Mouse (Mus musculus) thymus, adult 2 months (tissue): ENCODE measurements around the gene Whrn. TPM values are rescaled to one million over a fixed set of nuclear protein-coding genes. Genes with fewer than 3 reads are reported as not detected.
A peak's percentile ranks its signal among the peaks of the same experiment; 100 is the strongest.

Experiments
- DNase-seq: peaks from one replicate; pipeline ENCODE4 v3.0.0; 2021
- H3K27ac ChIP-seq: fragments of 200-500 bp; 2 replicates; pipeline ENCODE4 v1.5.1; 2012; ENCODE audit warnings: low read length, control low read depth; ENCODE audit not compliant: control insufficient read depth, insufficient read depth
- H3K27me3 ChIP-seq: fragments of 200-500 bp; 2 replicates; pipeline ENCODE4 v1.6.1; 2012; ENCODE audit warnings: mild to moderate bottlenecking, low read length, moderate library complexity, mixed read lengths; ENCODE audit not compliant: control insufficient read depth, insufficient read depth
- H3K36me3 ChIP-seq: fragments of 200-500 bp; 2 replicates; pipeline ENCODE4 v1.6.1; 2012; ENCODE audit warnings: mild to moderate bottlenecking, low read length, moderate library complexity; ENCODE audit not compliant: control insufficient read depth, insufficient read depth
- H3K4me1 ChIP-seq: fragments of 200-500 bp; replicated peaks from 2 replicates; pipeline ENCODE4 v1.6.1; 2012; ENCODE audit warnings: low read length; ENCODE audit not compliant: control insufficient read depth, insufficient read depth
- H3K4me3 ChIP-seq: fragments of 200-500 bp; 2 replicates; pipeline ENCODE4 v1.5.1; 2012; ENCODE audit warnings: mild to moderate bottlenecking, low read length, control low read depth, moderate library complexity; ENCODE audit not compliant: control insufficient read depth, insufficient read depth
- CTCF ChIP-seq: fragments of 200-500 bp; IDR thresholded peaks from 2 replicates; pipeline ENCODE4 v1.5.1; 2012; ENCODE audit warnings: mild to moderate bottlenecking, control low read depth, low read length, moderate library complexity, borderline replicate concordance; ENCODE audit not compliant: control insufficient read depth, poor library complexity, insufficient read depth; ENCODE audit errors: extremely low read depth
- POLR2A ChIP-seq: fragments of 200-500 bp; IDR thresholded peaks from 2 replicates; pipeline ENCODE4 v1.6.1; 2012; ENCODE audit warnings: mild to moderate bottlenecking, low read length, control low read depth, moderate library complexity; ENCODE audit not compliant: control insufficient read depth, poor library complexity, insufficient read depth; ENCODE audit errors: extremely low read depth
- WGBS: fragments of 180-500 bp; shearing (Covaris S2); methylation state at CpG from one replicate; pipeline ENCODE4 v1.1.7; 2018; 5-methylcytosine and 5-hydroxymethylcytosine counted together
- polyA plus RNA-seq: library from polyadenylated mRNA; depleted of rRNA; stranded (reverse); fragments of >200 nt; gene quantifications from 2 replicates; pipeline ENCODE4 v1.2.3, GENCODE M21; 2012

Gene Whrn
- polyA plus RNA-seq, 1 experiment = 132 TPM

GRCm38 (mm10) chr4:63430357-63430756 is 65.4 kb downstream of the Whrn start:
- no peak overlapping the region for H3K27ac ChIP-seq
- H3K36me3 ChIP-seq = peaks cover 8% of the 10 kb centered on the region; the same call in 1 of the 2 replicates
- 92% methylated on average over 3 of the region's 3 CpGs for WGBS
- H3K27me3 ChIP-seq = no peaks in the 10 kb centered on the region
- H3K4me1 ChIP-seq = no peaks in the 10 kb centered on the region
- no peak overlapping the region for H3K4me3 ChIP-seq
- DNase-seq = no peak
- TF ChIP-seq POLR2A (no peak), CTCF (no peak)

GRCm38 (mm10) chr4:63426308-63426707 is 69.5 kb downstream of the Whrn start:
- Histone ChIP-seq H3K36me3 (peaks cover 2% of the 10 kb centered on the region; the same call in 1 of the 2 replicates), H3K27me3 (no peaks in the 10 kb centered on the region), H3K27ac (no peak overlapping the region), H3K4me3 (no peak overlapping the region), H3K4me1 (no peaks in the 10 kb centered on the region; the same call in 1 of the 2 replicates)
- no peak for DNase-seq
- WGBS = 94% methylated on average over 8 of the region's 8 CpGs
- TF ChIP-seq POLR2A (no peak), CTCF (no peak)

- WGBS = 59% methylated on average over 5 of the region's 5 CpGs
- Histone ChIP-seq H3K27me3 (no peaks in the 10 kb centered on the region), H3K4me1 (no peaks in the 10 kb centered on the region; the same call in 1 of the 2 replicates), H3K36me3 (no peaks in the 10 kb centered on the region), H3K4me3 (no peak overlapping the region), H3K27ac (no peak overlapping the region)
- no peak for DNase-seq
- no peak for TF ChIP-seq POLR2A
These were observed 72.0 kb downstream of the Whrn start for GRCm38 (mm10) chr4:63423811-63424210.

GRCm38 (mm10) chr4:63423231-63423630 is 72.6 kb downstream of the Whrn start:
- H3K4me1 ChIP-seq = no peaks in the 10 kb centered on the region; the same call in 1 of the 2 replicates
- TF ChIP-seq CTCF = no peak
- TF ChIP-seq POLR2A = no peak
- no peak for DNase-seq
- WGBS = 85% methylated on average over 1 of the region's 1 CpGs
- H3K27ac ChIP-seq = no peak overlapping the region
- no peak overlapping the region for H3K4me3 ChIP-seq
- no peaks in the 10 kb centered on the region for H3K27me3 ChIP-seq
- H3K36me3 ChIP-seq = no peaks in the 10 kb centered on the region

- TF ChIP-seq POLR2A (no peak), CTCF (no peak)
- Histone ChIP-seq H3K4me1 (no peaks in the 10 kb centered on the region; the same call in 1 of the 2 replicates), H3K27me3 (no peaks in the 10 kb centered on the region), H3K36me3 (no peaks in the 10 kb centered on the region), H3K27ac (no peak overlapping the region), H3K4me3 (no peak overlapping the region)
- WGBS = 94% methylated on average over 14 of the region's 14 CpGs
- no peak for DNase-seq
These were observed 75.5 kb downstream of the Whrn start for GRCm38 (mm10) chr4:63420143-63420920.

GRCm38 (mm10) chr4:63418270-63418669 is 77.5 kb downstream of the Whrn start:
- no peak overlapping the region for H3K27ac ChIP-seq
- no peak for TF ChIP-seq POLR2A
- no peaks in the 10 kb centered on the region for H3K36me3 ChIP-seq
- H3K4me1 ChIP-seq = no peaks in the 10 kb centered on the region
- no peak overlapping the region for H3K4me3 ChIP-seq
- WGBS = 95% methylated on average over 11 of the region's 11 CpGs
- no peak for DNase-seq
- H3K27me3 ChIP-seq = no peaks in the 10 kb centered on the region

GRCm38 (mm10) chr4:63417318-63417957 is 78.4 kb downstream of the Whrn start:
- no peaks in the 10 kb centered on the region for H3K36me3 ChIP-seq
- peak; percentile 73; the same call in 1 of the 2 replicates for TF ChIP-seq CTCF
- no peak for TF ChIP-seq POLR2A
- H3K27me3 ChIP-seq = no peaks in the 10 kb centered on the region
- WGBS = 40% methylated on average over 9 of the region's 9 CpGs
- H3K27ac ChIP-seq = no peak overlapping the region
- no peaks in the 10 kb centered on the region for H3K4me1 ChIP-seq
- no peak overlapping the region for H3K4me3 ChIP-seq
- peak; percentile 77 for DNase-seq
